Mouse (Mus musculus) lung, adult 18-20 months (tissue): ENCODE measurements around the gene Insl3.
"Not testable (repeated sequence)": the region's sequence is repeated elsewhere in the genome, so short reads cannot be mapped to it uniquely, and the experiment has no call there.

Source experiments
- DNase-seq, 2 experiments: peaks; one replicate each; pipeline ENCODE4 v3.0.0; 2022; ENCODE audit warnings: mixed read lengths in 2 of 2

Gene Insl3

DNA sequence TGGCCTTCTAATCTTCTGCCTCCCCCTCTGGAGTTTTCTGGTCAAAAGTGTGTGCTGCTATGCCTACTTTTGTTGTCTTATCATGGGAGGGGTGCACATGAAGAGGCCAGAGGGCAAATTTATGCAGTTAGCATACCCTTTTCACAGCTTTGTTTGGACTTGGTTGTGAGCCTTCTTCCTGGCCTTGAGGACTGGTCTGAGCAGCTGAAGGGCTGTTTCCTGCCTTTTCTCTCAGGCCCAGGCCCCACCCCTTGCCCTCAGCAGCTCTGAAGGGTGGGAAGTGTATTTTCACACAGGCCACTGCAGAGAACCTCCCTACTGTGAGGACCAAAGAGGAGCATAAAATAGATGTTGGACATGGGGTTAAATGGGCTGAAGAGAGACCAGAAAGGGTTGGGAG lies 11.5 kb upstream of the Insl3 start:
- peak in 1 of 2 experiments; percentile 37 for DNase-seq

DNA sequence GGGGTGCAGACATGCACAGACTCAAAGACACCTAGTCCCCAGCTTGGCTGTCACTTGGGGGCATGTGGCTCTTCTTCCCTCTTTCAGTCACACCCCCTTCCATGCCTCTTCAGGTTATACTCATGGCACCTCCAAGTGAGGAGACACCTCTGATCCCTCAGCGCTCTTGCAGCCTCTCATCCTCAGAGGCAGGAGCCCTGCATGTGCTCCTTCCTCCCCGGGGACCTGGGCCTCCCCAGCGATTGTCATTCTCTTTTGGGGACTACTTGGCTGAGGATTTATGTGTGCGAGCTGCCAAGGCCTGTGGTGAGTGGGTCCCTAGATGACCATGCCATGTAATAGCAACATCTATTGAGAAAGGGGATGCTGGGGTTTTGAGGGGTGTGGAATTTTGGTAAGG lies 10.8 kb upstream of the Insl3 start:
- DNase-seq = no peak

DNA sequence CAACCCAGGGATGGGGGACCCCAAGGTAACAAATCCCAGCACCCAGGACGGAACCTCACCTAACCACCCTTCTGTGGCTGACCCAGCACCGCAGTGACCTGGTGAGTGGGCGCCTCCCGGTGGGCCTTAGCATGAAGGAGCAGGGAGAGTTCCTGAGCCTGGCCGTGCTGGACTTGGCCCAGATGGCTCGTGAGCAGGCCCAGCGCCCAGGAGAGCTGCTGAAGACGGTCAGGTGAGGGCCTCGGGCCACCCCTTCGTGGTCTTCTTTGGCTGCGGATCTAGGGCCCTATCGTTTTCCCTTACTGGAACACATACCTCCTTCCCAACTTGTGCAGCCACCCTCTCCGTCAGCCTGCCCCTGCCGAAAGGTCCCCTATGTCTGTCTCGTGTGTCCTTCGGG lies 9.9 kb upstream of the Insl3 start:
- DNase-seq = no peak

DNA sequence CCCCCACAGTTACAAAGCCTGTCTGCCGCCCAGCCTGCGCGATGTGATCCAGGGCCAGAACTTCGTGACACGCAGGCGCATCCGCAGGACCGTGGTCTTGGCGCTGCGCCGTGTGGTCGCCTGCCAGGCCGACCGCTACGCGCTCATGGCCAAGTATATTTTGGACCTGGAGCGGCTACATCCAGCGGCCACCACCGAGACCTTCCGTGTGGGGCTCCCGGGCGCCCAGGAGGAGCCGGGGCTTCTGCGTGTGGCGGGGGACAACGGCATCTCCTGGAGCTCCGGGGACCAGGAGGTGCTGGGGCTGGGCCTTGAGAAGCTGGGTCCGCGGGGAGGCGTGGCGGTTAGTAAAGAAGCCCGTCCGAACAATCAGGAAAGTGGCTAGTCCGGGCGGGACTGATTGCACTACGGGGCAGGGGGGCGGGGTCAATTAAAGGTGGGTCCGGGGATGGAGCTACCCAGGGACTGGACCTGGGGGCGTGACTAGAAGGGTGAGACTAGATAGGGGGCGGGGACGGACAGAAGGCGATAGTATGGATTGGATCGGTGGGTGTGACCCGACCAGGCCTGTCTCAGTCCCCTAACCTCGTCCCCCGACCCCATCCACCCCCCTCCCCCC lies 9.4 kb upstream of the Insl3 start:
- no peak for DNase-seq

DNA sequence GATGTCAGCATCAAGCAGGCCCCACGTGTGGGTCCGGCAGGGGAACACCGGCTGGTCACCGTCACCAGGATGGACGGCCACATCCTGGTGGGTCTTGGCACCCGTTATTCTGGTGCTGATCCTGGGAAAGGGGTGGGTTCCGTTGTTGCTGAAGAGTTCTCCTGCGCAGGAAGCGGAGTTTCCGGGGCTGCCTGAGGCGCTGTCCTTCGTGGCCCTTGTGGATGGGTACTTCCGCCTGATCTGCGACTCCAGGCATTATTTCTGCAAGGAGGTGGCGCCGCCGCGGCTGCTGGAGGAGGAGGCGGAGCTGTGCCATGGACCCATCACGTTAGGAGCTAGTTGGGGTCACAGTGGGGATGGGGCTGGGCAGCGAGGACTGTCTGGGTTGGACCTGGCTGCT lies 8.5 kb upstream of the Insl3 start:
- DNase-seq = peak in 1 of 2 experiments; percentile 30

DNA sequence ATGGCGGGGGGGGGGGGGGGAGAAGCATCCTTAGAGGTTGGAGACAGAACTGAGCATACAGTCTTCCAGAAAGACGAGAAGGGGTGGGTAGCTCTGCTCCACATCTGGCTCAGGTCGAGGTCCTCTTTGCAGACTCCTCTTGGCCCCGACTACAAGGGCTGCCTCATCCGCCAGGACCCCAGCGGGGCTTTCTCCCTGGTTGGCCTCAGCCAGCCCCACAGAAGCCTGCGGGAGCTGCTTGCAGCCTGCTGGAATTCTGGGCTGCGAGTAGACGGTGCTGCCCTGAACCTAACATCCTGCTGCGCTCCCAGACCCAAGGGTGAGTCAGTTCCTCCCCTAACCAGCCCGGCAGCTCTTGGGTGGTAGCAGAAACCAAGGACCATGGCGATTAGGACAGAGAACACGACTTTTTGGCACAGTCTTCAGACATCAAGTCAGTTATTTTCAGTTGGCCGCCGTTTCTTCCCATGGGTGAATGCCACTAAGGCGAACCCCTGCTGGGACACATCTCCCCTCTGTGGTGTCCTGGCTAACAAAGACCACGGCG lies 7.6 kb upstream of the Insl3 start:
- DNase-seq = no peak

DNA sequence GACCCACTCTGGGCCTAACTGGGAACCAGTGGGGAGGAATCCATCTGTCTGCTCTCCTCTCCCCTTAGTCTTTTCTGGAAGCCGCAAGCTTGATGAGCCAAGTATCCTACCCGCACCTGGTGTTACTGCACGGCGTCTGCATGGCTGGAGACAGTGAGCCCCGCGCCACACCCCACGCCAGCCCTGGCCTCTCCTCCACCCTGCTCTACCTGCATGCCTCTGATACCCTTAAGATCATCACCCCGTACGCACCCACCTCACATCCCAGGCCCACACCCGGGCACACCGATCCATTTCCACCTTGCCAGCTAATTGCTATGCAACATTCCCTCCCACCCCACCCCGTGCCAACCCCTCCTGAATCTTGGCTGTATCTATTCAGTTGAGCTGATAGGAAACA lies 6.2 kb upstream of the Insl3 start:
- DNase-seq = no peak

DNA sequence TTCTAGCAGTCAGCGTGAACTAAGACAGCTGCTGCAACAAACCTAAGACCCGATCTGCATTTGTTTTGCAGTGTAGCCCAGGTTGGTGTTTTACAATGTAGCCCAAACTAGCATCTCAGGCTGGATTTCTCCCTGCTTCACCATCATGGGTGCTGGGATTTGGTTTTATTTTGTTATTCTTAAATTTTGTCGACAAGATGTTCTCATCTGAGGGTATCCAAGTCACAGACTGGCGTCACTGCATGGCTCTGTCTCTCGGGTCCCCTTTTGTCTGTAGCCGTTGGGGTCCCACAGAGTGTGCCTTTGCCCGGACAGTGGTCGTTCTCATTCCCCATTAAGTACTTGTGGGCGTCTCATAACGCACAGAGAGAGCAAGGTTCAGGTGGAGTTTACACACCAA lies 4.3 kb upstream of the Insl3 start:
- DNase-seq = no peak

DNA sequence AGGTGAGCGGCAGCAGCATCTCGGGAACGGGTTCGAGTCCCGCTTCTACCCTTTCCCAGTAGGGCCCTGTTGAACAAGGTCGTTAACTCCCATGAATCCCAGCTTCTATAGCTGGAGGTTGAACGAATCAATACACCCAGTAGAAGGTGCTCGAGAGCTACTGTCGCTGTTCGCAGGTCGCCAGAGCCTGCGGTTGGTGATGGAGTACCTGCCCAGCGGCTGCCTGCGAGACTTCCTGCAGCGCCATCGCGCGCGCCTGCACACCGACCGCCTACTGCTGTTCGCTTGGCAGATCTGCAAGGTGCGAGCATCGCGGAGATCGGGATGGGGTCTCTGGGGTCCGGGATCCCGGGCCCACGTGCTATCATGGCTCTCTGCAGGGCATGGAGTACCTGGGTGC lies 3.4 kb upstream of the Insl3 start:
- no peak for DNase-seq

DNA sequence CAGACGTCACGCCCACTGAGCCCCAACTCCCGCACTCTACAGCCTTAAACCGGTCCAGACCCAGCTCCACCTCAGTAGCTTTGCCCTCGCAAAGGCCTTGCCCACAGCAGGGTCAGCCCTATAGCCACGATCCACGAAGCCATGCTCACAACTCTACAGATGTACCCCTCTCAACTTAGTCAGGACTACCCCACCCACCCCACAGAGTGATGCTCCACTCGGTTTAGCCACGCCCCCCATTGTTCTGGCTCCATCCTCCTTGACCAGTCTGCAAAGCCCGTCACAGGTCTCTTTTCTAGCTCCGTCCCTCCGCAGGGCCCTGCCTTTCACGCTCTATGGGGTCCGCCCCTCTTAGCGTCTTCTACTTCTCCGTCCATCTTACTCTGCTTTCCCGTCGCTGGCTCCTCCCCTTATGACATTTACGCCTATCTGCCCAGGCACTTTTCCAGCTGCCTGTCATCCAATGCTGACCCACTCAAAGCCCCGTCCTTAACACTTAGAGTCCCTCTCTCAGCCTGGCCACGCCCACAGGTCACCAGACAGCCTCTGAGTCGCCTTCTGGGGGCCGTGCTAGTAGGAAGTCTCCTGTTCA lies 2.8 kb upstream of the Insl3 start:
- peak in 1 of 2 experiments; percentile 33 for DNase-seq

DNA sequence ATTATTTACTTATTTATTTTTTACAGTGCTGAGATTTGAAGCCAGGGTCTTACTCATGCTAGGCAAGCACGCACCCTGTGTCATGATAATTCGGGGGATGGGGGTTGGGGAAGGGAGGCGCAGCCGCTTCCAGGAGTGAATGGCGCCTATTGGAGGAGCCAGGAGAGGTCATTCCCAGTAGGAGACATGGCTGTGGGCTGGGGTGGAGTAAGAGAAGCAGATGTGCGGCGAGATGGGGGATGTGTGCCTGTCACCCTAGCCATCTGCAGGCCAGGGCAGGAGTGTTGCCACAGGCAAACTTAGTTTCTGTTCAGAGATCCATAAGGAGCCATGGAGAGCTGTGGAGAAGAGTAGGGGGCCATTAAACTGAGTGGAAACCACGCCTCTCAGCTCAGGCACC lies 1.4 kb upstream of the Insl3 start:
- no peak for DNase-seq

DNA sequence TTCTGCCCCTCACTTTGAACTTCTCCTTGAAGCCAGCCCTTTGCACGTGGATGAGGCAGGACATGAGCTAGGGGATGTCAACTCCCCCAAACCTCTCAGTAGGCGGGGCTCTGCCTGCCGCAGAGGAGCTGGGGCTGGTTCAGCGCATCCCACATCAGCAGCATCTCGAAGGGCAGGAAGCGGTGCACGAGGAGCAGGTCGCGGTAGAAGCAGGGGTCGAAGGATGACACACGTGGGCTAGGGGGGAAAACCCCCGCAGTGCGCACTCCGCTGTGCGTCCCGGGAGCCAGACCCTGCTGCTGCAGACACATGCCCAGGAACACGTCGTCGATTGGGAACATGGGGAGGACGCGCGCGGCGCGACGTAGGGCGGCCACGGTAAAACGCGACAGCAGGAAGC lies 3.5 kb downstream of the Insl3 start:
- no peak for DNase-seq

DNA sequence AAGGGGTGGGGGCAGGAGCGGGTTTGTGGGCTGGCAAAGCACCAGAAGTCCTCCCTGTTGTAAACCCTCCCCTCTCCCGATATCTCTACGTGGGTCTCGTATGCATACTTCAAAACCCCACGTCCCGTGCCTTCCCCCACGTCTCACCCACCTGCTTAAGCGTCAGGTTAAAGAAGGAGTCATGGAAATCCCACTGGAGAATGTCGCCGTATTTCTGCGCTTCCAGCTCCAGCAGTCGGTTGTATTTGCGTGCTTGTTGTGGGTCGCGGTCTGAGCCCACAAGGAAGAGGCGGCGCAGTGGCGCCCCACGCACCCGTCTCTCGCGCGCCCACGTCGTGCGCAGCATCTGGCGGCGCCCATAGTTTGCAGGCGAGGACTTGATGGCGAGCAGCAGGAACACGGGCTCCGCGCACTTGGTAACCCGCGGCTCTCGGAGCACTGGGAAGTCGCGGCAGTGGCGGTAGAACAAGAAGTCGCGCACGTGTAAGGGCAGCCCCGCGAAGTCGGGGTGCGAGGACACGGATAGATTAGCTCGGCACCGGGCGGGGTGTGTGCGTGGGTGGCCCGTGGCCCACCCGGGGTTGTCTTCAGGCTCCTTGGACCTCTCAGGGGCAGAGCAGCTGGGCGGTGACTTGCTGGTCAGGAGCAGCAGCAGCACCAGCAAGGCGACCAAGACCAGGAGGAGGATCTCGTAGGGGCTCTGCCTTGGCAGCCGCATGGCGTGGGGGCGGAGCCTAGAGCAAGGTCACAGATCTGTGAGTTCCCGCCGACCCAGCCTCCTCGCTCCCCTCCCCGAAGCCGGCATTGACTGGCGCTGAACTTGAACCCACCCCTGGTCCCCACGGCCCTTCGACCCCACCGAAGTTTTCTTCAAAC lies 4.4 kb downstream of the Insl3 start:
- no peak for DNase-seq

DNA sequence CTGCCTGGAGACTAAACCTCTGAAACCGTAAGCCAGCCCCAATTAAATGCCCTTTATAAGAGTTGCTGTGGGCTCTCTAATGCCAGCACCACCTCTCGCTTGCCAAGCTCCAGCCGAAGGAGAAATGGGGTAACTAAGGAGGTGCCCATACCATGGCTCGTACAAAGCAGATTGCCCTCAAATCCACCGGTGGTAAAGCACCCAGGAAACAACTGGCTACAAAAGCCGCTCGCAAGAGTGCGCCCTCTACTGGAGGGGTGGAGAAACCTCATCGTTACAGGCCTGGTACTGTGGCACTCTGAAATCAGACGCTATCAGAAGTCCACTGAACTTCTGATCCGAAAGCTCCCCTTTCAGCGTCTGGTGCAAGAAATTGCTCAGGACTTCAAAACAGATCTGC lies 6.4 kb downstream of the Insl3 start:
- DNase-seq = not testable (repeated sequence)

DNA sequence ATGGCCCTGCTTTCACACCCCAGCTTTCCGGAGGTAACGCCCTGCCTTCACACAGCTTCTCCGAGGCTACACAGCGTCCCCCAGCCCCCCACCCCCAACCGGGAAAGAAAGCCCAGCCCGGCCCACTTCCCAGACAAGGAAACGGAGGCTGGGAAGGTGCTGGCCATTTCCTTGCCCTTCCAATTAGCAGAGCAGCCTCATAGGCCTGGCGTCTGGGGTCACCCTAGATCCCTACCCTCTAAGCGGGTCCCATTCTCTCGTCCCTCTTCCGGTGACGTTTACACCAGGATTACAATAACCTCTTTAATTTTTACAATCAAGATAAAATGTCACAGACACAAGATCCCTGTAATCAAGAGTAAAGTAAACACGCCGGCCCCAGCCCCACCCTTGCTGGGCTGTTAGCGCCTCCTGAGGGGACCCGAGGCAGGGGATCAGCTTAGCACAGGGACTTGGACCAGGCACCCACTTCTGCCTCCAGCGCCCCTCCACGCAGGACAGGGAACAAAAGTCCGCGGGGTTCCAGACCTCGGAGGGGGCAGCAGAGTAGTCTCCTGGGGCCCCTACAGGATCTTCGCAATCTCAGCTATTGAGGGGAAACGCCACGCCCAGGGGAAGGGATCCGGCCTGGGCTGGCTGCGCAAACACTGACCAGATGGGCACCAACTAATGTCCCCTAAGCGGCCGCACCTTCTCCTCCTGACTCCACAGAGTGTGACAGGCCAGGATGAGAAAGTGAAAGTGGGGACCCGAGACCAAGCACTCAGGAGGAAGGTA lies 11.7 kb downstream of the Insl3 start:
- peak; percentile 58 to 64 for DNase-seq

DNA sequence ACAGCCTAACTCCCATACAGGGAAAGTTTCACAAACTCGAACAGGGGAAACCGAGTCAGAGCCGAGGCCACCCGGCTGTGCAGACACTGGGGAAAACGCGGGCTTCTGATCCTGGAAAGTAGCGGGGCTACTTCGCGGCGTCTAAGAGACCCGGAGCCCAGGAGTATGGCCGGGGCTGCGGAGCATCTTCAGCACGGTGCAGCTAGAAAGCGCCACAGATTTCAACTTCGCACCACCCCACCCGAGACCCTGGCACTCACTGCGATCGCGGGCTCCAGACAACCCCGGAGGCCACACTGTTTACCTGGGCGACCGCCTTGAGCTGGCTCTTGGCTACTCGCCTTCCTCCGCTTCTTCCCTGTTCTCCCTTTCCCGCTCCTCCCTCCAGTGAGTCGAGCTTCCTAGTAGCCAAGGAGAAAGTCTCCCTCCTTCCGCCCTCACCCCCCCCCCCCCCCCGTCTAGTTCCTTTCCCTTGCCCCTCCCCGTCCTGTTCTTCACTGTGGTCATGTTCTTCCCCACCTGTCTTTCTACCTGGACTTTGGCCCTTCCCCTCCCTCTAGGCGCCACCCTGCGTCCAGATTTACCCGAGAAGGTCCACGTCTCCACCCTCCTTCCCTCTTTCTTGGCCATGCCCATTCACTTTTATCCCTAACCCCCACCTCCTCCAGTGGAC lies 12.5 kb downstream of the Insl3 start, which contains the start of gene B3gnt3:
Gene B3gnt3 (minus strand): TSS at position 376 of the 673 bp plus-strand sequence.
- no peak for DNase-seq

DNA sequence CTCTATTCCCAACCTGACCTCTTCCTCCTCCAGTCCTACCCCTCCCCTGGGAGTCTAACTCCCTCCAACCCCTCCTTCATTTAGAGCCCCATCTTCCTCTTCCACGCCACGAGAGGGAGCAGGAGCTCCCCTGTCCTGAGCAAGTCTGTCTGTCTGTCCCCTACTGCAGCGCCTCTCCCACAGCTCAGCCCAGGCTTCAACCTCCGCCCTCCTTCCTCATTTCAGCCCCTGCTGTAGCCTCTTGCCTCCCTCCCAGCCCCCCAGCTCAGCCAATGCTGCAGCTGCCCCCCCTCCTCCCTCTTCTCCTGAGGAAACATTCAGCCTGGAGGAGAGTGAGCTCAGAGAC lies 13.0 kb downstream of the Insl3 start:
- no peak for DNase-seq

DNA sequence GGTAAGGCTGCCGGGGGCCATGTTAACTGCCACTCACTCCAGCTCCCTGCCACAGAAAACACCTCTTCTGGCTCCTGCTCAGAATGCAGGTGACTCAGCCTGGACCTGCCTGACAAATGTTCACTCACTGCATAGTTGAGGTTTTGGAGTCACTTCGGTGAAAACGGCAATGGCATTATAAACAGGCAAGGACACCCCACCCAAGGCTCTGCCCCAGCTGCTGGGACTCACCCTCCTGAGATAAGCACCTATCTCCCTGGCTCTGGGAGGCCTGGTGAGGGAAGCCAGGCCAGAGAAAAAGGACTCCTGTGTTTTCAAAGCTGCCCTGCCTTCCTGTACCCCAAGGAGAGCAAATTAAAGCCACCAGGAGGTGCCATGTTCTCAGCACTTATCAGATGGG lies 13.9 kb downstream of the Insl3 start:
- DNase-seq = no peak

DNA sequence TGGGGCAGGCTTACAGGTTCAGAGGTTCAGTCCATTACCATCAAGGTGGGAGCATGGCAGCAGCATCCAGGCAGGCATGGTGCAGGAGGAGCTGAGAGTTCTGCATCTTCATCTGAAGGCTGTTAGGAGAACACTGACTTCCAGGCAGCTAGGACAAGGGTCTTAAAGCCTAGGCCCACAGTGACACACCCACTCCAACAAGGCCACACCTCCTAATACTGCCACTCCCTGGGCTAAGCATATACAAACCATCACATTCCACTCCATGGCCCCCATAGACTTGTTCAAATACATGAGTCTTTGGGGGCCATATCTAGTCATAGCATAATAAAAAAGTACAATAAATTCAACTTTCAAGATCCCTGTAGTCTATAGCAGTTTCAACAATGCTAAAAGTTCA lies 14.4 kb downstream of the Insl3 start:
- not testable (repeated sequence) for DNase-seq

DNA sequence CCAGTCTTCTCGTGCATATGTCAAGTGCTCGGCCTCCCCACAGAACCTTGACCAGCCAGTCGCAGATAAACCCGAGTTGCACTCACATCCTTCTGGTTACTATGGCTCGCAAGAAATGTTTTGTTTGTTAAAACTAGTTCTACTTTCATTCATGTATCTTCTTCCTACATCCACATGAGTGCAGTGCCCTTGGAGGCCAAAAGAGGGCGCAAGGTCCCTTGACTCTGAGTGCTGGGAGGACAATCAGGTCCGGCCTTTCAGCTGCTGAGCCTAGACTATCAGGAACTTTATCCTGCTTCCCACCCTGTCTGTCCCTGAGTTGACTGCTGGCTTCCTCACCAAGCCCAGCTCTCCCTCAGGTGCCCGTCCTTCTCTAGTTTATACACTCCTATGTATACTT lies 18.9 kb downstream of the Insl3 start:
- no peak for DNase-seq

DNA sequence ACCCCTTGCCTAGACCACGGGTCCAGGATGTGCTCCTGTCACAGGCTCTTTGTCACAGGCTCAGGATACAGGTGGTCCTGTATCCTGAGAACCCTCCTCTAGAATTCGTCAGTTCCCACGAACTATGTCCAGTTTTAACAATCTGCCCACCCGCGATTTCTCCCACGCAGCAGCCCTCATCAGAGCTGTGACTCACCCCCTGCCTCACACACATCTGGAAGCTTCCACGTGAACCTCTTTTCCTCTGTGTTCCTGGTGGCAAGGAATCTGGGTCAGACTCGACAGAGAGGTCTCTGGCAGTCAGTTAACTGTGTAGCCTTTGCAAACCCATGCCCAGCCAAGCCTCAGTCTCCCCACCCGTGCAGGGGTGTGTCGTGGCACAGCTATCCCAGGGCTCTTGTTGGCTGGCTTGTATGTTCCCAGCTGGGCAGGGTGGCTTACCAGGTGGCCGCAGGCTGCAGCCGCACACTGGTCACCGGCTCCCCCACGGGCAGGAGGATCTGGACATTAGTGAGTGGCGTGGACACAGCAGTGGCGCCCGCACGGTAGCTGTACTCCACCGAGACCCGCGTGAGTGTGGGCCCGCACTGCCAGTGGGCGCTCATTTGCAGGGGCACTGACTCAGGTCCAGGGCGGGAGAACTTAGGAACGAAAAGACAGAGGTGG lies 20.3 kb downstream of the Insl3 start:
- DNase-seq = no peak
